Mouse (Mus musculus): ENCODE results near the gene Pik3r2.

The Pik3r2 gene

DNA sequence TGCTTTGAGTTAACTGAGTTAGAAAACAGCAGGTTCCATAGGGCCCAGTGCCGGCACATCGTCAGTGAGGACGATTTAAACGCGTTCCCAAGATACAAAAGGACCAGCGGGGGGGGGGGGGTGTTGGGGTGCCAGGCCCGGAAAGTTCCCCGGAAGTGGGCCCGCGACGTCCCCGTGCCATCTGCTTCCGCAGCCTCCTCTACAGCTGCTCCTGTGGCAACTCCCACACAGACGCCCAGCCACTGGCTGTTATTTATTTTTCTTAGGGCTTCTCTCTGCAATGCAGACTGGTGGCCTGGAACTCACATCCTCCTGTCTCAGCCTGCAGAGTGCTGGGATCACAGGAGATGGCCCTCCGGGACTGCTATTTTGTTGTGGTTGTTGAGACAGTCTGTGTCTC lies 24.6 kb upstream of the Pik3r2 start:
- no peak for DNase-seq (ENCODE audit: low spot score)

DNA sequence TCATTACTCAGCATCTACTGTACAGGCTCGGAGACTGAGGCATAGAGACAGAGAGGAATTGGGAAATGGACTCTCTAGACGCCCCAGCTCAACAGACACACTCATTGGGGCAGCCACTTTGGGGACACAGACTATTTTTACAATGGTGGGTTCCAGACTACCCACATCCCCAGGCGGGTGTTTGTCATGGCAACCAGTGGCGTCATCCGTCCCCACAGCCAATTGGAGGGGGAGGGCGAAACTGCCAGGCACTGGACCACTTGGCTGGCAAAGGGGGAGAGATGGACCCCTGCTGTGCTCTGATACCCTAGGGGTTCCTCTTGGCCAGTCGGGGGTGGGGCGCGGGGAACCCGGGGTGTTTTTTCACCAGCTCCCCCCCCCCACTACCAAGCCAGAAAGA lies 24.1 kb upstream of the Pik3r2 start:
- DNase-seq (ENCODE audit: low spot score), result no peak

DNA sequence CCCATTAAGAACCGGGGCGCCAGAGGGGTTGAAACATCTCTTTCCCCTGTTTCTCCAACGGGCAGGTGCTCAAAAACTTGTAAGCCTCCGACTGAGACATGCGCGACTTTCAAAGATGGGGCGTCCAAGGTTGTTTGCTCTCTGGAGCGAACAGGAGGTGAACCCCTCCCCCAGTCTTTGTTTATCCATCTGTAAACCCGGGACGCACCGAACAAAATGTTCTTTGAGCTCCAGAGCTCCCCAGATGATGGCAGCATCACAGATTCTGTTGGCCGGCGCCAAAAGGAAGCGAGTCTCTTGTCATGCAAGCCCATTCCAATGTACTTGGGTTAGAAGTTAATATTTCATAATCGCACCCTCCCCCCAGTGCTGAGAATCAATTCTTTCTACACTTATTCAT lies 21.8 kb upstream of the Pik3r2 start:
- DNase-seq (ENCODE audit: low spot score), result no peak

DNA sequence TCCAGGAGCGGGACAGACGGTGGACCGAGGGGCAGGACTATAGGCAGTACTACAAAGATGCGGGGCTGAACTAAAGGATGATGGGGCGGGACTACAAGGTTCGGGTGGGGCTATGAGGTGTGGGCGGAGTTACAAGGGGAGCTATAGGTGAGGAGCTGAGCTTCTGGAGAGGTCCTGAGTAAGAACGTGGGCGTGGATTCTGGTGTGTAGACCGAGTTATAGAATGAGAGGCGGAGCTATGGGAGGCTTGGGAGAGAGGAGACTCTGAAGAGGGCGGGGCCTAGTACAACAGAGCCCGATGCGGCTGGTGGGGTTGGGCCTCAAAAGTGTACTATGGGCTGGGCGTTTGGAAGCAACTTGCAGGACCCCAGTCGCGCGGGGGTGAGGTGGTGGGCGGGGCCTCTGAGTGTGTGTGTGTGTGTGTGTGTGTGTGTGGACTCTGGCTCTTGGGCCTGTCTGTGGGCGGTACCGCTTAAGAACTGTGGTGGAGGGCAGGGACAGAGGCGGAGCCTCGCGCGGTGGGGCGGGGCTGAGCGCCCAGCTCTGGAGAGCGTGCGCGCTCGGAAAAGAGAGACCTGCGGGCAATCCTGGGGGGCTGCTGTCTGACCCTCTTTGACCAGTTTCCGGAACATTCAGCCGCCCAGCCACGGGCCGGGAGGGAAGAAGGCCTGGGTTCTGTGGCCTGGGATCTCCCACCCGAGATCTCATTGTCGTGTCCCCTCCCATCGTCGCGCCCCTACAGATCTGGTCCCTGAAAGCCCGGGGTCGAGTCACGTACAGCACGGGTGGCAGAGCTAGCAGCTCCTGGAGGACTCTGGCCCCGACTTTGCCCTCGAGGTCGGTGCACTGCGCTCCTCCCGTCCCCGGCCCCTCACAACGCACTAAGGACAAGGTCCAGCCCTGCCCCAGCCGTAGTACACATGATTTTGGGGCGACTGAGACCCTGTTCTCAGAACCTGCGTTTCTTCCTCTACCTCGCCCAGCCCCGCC lies 20.9 kb upstream of the Pik3r2 start:
- DNase-seq (ENCODE audit: low spot score), result no peak

DNA sequence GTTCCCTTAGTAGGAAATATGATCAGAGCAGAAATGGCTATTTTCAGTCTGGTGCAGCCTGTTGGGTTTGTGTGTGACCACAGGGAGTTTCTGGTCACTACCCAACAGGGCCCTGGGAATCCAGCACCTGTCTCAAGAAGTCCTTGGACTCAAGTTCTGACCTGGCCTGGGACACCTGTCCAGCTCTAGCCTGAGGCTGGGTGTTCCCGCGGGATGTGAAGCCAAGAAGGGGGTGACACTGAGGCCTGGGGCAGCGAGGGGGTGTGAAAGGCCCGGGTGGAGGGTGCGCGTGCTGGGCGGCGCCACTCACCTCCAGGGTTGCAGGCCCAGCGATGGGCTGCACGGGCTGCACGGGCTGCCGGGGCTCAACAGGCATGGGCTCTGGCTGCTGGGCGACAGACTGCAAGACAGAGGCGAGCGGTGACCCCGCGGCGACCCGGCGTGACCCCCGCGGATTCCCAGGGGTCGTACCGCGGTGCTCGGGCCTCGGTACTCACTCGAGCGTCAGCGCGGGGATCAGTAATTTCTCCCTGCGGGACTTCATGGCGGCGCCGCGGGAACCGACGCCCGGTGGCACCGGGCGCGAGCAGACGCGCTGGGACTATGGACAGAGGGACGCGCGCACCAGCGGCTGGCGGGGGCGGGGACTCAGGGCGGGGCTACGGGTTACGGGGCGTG lies 20.0 kb upstream of the Pik3r2 start:
- DNase-seq (ENCODE audit: low spot score), result no peak

DNA sequence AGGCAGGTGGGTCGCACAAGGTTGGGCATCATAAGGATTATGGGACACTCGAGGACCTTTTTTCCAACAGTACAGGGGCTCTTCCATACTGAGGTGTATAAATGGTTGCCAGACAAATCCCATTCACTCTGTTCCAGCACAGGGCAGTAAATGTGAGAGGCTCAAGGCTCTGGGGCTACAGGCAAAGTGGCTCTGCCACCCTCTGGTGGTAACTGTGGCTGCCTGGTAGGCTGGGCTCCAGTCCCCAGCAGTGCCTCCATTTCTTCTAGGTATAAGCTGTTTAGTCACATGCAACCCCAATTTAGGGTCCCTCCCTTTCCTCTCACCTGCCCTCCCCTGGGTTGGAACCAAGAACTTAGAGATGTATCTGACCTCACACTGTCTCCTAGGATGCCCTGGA lies 18.9 kb upstream of the Pik3r2 start:
- DNase-seq (ENCODE audit: low spot score), result no peak

DNA sequence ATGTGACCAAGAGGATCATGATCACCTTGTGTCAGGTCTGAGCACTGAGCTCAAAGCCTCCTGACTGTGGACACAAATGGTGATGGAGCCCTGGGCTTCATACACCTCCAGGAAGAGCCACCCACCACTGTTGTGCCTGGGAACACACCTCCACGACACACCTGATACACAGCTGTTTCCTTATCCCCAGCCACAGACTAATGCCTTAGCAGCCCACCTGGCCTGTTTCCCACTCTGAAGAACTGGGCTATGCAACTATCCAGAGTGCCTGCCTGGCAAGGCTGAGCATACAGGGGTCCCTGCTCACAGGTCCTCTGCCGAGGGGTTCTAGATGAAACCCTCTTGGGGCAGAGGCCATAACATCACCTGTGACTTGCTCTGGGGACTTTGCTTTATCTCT lies 17.7 kb upstream of the Pik3r2 start:
- DNase-seq (ENCODE audit: low spot score), result no peak

DNA sequence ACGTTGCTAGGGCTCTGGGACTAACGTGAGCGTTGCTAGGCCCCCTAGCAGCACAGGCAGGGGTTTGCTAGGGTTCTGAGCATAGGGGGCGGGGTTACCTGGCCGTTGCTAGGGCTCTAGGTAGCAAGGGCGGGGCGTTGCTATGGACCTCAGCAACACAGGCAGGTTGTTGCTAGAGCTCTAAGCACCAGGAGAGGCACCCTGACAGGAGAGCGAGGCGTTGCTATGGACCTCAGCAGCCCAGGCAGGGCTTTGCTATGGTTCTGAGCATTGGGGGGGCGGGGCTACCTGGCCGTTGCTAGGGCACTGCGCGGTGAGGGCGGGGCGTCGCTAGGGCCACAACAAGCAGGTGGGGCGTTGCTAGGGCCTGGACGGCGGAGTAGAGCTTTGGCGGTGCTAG lies 16.2 kb upstream of the Pik3r2 start:
- DNase-seq (ENCODE audit: low spot score), result no peak

DNA sequence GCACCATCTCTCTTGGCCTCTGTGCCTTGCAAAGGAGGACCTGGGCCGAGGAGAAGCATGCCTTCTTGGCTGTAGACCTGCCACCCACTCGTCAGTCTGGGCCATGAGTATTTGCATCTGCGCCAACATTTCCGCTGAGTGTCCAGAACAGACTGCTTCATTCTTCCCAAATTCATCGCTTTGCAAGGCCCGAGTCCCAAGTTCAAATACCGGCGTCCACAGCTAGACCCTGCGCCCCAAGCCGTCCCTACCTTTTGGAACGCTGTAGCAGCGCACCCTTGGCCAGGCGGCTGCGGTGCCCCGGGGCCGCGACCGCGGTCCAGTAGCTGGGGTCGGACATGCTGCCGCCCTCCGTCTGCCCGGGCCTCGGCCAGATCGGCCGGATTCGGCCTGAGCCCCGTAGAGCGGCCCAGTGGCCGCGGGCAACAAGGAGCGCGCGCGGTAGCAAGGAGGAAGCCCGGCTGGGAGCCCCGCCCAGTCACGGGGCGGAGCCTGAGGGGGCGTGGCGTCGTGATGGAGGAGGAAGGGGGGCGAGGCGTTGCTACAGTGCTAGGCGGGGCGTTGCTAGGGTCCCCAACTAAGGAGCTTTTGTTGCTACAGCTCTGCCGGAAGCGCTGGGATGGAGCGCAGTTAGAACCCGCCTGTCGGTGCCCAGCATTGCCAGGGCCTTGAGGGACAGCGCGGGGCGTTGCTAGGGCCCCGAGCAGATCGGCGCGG lies 15.6 kb upstream of the Pik3r2 start:
- peak; percentile 92 for DNase-seq (ENCODE audit: low spot score)

DNA sequence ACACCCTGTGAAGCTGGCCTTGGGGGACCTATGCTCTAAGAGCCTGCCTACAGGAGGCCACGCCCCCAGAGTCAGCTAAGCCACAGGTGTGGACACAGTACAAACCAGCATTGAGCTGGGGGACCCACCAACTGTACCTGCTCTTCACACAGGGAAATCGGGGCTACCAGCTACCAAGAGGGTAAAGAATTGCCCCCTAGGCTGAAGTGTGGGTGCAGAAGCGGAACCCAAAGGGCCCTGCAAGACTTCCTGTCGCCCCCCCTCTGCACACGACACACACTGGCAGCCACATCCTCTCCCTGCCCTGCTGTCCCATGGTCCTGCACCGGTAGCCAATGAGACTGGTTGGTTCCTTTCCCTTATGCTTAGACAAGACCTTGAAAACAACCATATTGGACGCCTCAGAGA lies 14.8 kb upstream of the Pik3r2 start:
- no peak for DNase-seq (ENCODE audit: low spot score)

DNA sequence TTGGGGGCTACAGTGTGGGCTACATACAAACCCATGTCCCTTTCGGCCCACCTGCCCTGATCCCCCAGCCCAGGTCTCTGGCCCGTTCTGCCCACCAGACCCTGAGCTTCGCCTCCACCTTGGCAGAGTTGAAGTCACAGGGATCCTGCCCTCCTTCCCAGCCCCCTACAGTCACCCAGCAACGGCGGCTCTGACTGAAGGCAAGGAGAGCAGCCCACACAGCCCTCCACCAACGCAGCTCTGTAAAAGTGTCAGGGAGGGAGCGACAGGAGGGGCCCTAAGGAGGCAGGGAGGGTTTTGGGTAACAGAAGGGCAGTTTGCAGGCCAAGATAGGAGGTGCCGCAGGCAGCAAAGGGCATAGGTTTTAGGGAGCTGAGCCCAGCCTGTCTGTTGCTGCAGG lies 14.3 kb upstream of the Pik3r2 start:
- DNase-seq (ENCODE audit: low spot score), result no peak

DNA sequence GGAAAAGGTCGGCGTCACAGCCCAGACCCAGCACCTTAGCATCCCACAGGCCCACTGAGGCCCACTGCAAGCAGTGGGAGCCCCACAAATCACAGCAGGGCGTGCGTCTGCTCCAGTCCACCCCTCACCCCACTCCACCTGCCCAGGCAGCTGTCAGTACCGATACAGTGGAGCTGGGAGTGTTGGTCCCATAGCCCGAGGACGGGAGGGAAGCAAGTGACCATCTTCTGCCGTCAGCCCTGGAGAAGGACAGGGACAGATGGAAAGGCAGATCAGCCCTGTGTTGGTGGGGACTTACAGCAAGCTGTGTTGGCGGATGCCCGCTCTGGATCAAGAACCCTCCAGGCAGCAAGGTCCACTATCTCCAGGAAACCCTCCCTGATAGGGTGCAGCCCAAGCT lies 12.5 kb upstream of the Pik3r2 start:
- no peak for DNase-seq (ENCODE audit: low spot score)

DNA sequence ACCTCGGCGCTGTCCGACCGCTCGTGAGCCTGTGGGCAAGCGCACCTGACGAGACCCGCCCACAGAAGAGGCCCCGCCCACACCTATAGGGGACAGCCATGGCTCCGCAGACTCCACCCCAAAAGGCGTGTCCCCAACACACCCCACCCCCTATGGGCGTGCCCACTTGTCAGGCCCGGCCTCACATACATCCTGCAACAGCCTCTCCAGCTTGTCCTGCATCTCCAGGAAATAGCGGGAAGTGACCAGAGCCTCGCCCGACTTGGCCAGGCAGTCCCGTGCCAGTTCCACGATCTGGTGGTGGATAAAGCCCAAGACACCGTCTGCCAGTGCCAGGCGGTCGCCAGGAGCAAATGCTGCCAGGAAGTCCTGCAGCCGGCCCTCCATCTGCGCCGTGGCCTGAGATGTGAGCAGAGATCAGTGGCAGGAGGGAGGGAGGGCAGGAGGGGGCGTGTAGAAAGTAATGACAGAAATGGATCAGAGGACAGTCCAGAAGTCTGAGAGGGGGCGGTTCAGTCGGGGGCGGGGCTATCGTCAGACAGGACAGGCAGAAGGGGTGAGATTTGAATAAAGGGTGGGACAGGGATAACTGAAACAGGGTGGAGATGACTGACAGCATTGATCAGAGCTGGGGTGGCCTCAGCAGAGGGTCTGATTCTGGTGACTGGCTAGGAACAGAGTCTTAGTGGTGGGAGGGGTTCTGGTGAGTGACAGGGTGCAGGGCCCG lies 11.6 kb upstream of the Pik3r2 start:
- DNase-seq (ENCODE audit: low spot score), result no peak

DNA sequence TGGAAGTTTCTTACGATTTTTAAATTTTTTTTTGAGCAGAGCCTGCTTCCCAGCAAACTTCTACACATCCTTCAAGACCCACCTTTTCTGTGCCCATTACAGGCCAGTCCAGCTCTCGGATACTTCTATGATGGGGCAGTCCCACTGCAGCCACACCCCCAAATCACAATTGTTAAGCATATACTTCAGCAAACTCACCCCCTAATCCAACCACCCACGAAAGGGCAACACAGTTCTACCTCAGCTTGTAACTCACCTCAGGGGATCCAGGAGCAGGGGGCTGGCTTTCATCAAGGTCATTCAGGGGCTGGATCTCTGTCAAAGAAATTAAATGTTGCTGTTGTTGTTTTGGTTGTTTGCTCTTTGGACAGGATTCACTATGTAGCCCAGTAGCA lies 10.5 kb upstream of the Pik3r2 start:
- DNase-seq (ENCODE audit: low spot score), result no peak

DNA sequence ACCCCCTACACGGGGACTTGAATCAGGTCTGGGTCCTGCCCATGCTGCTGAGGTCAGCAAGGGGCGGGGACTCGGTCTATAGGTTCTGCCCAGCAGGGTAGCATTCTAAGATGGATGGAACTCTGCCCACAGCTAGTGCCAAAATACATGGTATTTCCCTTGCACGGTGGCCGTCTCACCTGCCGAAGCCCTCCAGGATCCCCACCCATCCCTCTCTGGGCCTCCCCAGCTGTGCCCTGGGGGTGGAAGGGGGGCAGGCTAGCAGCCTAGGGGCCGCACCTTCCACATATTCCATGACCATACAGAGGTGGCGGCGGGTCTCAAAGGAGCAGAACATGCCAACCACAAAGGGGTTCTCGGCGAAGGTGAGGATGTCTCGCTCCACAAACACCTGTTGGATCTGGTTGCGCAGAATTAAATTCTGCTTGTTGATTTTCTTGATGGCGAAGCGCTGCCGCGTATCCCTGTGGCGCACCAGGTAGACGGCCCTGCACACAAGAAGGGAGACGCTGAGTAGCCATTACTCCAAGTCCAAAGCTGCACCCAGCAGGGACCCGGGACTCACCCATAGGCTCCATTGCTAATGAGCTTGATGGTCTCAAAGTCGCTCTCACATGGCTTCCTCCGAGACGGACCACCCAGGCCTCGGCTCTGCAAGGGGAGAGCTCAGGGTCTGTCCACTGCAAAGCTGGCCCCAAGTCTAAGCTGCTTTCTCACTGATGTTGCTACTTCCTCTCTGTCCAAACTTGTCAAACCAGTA lies 10.0 kb upstream of the Pik3r2 start:
- DNase-seq (ENCODE audit: low spot score), result no peak

DNA sequence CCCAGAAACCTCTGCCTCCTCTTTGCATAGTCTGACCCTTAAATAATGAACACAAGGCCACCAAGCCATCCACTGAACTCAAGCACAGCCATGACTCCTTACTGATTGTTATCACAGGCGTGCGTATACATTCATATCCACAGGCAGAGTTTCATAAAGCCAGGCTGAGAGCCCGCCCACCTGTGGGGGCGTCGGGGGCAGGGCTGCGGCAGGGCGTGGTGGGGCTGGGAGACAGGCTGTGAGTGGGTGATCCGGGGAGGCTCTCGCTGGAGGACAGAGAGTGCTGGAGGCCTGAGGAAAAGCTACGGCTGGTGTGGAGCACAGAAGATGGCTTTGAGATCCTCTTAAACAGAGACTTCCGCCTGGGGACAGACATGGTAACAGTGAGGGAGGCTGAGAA lies 3.6 kb upstream of the Pik3r2 start:
- DNase-seq (ENCODE audit: low spot score), result no peak

DNA sequence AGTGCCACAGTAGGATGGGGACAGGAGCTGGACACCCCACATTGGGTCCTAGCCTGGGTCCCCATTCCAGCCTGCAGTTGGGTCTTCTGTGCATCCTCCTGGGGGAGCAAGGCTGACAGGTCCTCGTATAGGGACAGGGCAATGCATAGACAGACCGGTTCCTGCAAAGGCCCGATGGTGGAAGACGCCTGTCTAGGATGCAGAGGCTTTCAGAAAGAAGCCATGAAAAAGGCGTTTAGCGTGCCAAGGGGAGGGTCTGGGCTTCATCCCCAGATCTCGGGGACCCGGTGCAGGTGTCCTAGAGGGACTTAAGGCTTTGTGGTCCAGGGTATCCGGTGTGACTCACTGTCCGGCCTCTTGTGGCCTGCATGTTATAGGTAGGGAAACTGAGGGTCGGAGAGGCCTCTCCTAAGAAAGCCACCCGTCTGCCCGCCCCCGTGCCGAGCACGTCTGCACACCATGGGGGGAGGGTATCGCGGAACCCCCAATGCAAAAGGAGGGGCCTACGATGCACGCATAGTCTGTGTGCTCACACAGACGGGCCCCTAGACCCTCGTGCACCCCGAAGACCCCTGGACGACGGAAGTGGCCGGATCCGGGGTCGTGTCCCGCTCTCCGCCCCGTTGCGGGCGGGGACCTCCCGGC lies 540 bp downstream of the Pik3r2 start:
- no peak for DNase-seq (ENCODE audit: low spot score)

DNA sequence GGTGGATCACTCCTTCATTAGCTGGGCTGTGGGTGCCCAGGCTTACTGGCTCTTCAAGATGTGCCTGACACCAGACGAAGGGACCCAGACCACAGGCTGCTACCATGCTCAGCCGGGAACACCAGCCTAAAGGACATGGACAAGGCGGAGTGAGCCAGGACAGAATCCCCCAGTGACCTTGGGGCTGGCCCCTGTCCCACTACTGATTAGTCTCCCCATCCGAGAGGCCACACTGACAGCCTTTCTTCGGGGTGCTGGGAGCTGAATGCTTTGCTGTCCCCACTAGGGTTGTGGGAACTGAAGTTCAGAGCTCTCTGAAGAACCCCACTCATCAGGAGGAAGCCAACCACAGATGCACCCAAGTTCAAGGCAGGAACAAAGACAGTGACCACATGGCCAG lies 1.3 kb downstream of the Pik3r2 start:
- no peak for DNase-seq (ENCODE audit: low spot score)

DNA sequence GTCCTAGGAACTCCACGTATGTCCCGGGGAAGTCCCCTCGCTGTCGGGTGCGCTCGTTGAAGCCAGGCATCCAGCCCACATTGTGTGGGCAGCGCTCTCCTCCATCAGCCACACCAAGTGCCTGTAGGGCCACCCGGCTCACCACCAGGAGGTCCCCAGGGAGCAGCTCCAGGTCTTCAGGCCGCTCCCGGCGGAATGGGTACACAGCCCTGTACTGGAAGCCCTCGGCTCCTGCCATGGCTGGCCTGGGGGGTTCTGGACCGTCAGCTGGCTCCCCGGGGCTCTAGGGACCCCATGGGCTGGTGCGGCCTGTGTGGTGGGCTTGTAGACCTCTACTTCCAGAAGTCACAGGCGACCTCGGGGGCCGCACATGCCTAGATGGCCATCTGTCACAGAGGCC lies 1.8 kb downstream of the Pik3r2 start:
- DNase-seq (ENCODE audit: low spot score), result no peak

DNA sequence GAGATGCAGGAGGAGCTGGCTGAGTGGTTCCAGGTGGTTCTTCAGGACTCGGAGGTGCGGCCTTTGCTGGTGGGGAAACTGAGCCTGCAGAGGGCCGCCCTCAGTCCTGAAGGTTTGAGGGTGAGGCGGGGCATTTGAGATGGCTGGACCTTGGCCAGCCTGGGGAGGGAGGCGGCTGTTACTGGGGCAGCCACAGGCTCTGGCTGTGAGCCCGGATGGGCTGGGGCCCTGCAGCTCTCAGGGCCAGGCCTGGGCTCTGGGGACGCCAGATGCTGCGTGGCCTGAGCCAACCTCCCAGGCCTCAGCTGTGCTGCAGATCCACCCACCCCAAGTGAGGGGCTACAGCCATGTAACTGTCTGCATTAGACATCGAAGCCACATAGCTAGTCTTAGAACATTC lies 2.7 kb downstream of the Pik3r2 start:
- no peak for DNase-seq (ENCODE audit: low spot score)

DNA sequence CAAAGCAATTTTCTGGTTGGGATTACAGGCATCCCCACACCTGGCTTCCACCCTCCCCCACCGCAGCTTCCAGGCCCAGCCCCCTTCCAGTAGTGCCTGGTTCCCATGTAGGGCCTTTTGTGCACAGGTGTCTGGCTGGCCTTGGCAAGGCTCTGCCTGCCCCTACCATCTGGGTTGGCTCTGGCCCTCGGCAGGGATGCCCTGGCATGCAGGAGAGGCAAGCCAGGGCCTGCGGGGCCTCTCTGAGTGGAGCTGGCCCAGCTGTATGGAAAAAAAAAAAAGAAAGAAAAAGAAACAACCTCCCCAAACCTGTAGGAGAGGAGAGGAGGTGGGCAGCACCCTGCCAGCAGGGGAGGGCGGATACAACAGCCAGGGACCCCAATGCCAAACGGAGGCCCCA lies 3.1 kb downstream of the Pik3r2 start:
- no peak for DNase-seq (ENCODE audit: low spot score)
